Mouse (Mus musculus) ES-E14 (cell line): Measurements from ENCODE around the gene Asgr1.

Source experiments
- CHD2 ChIP-seq: IDR thresholded peaks from 2 replicates; pipeline ENCODE4 v1.6.1; 2014; ENCODE audit warnings: mild to moderate bottlenecking, low read depth, low read length, inconsistent platforms
- ZC3H11A ChIP-seq: IDR thresholded peaks from 2 replicates; pipeline ENCODE4 v1.6.1; 2012; ENCODE audit warnings: low read depth, mild to moderate bottlenecking, inconsistent platforms, low read length, borderline replicate concordance
- ZNF384 ChIP-seq: IDR thresholded peaks from 2 replicates; pipeline ENCODE4 v1.6.1; 2012; ENCODE audit warnings: low read depth, low read length, inconsistent platforms

DNA sequence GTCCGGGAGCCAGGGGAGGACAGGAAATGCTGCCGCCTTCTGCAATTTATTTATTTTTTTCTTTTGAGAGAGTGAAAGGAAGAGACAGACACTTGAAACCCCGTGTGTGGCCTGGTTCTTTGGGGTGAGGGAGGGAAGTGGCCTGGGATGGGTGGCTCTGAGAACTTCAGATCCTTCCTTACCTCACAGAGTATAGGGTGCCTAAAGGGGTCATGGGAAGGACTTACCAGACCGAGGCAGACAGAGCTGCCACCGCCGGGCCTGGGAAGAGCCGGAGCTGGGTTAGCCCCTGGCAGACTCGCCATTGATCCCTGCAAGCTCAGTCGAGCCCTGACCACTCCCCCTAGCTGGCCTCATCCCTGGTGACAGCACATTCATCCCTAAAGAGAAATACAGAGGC, 8.4 kb upstream of the Asgr1 start:
- TF ChIP-seq ZNF384, result no peak
- no peak for TF ChIP-seq CHD2
- no peak for TF ChIP-seq ZC3H11A
